Comparison of ENCODE assay signal across 8 mouse cellular contexts in the genomic region with DNA sequence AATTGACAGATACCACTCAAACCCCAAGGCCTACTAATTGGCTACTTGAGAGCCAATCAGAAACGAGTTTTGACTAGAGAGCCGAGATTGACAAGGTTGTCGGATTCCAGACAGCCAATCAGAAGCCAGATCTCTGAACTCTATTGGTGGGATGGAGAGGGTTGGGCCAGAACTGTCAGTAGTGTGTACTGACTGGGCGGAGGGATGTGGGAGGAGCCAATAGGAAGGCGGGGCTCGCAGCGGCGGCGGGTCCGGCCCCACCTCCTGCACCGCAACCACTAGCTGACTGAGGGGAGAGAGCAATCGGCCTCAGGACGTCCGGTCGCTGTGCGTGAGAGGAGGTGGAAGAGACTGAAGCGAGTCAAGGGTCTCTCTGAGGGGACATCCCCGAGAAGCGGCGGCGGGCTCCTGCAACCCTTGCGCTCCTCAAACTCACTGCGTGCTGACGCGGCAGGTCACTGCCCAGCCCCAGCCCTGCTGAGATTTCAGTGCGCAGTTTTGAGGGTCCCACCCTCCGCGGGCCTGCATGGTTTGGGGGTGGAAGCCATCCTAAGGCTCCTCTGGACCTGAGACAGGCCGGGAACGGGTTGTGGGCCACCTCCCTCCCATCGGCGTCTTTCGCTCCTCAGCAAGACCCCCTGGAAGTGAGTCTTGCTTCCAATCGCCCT. TPM values are rescaled to one million over a fixed set of nuclear protein-coding genes. Genes with fewer than 3 reads are reported as not detected.
A peak's percentile ranks its signal among the peaks of the same experiment; 100 is the strongest.
DNase-seq lines count a peak whose midpoint lies in the region; ATAC-seq lines count a peak whose summit lies in the region.

A gene (plus strand): TSS at position 274 of the 668 bp plus-strand sequence.

- H3K4me1 ChIP-seq in hindbrain, embryonic 15.5 days (replicated peaks), result peaks cover 9% of the 10 kb centered on the region

- H3K9ac ChIP-seq in hindbrain, embryonic 15.5 days, result peak within 1 kb of the TSS; percentile 54

- ATAC-seq in activated CD4-positive, CD25-positive, alpha-beta regulatory T cell, adult 4 months, result peak; percentile 89
- ATAC-seq in common myeloid progenitor, adult 5-6 weeks (replicated peaks; ENCODE audit: low read depth, poor library complexity, severe bottlenecking), result peak; percentile 96
- ATAC-seq in hindbrain, embryonic 15.5 days (ENCODE audit: low FRiP score, low read depth), result peak; percentile 100

- under 1% methylated on average over 34 of the region's 34 CpGs for WGBS in hindbrain, embryonic 15.5 days

- no peaks in the 10 kb centered on the region for H3K9me3 ChIP-seq in hindbrain, embryonic 15.5 days

- H3K27ac ChIP-seq in hindbrain, embryonic 15.5 days (replicated peaks), result peak within 1 kb of the TSS; percentile 36; the same call in 1 of the 2 replicates

- peak; percentile 92 for DNase-seq in gastrocnemius, adult 18-20 months (ENCODE audit: low spot score)
- peak; percentile 85 for DNase-seq in layer of hippocampus, postnatal 36 days
- DNase-seq in lung, postnatal 25 days (ENCODE audit: low spot score), result peak; percentile 94
- DNase-seq in retina, adult 2 months (ENCODE audit: low read depth, low spot score), result peak; percentile 79
- peak; percentile 78 for DNase-seq in thymus, postnatal 25 days

- H3K4me3 ChIP-seq in hindbrain, embryonic 15.5 days, result peak within 1 kb of the TSS; percentile 68

- no peaks in the 10 kb centered on the region for H3K36me3 ChIP-seq in hindbrain, embryonic 15.5 days

- H3K4me2 ChIP-seq in hindbrain, embryonic 15.5 days, result peak within 1 kb of the TSS; percentile 72

- no peaks in the 10 kb centered on the region for H3K27me3 ChIP-seq in hindbrain, embryonic 15.5 days

RNA-seq across cellular contexts. Expression of the gene that starts here (rescaled TPM):
- polyA plus RNA-seq in activated CD4-positive, CD25-positive, alpha-beta regulatory T cell, adult 4 months (2017; shearing (Covaris generic)), result under 1 TPM; 0.34 to 0.60 TPM
- total RNA-seq in common myeloid progenitor, adult 5-6 weeks (2017), result 0.39 TPM in 1 of 2 replicates, not detected in the other
- under 1 TPM; 0.64 to 0.66 TPM for total RNA-seq in gastrocnemius, adult 18-20 months (2021)
- 2.5 and 2.6 TPM in 2 replicates for polyA plus RNA-seq in hindbrain, embryonic 15.5 days (2015; fragmentation: Nextera tagmentation; extraction: Ambion mirVana)
- total RNA-seq in layer of hippocampus, postnatal 36 days (2021), result 1 to 10 TPM; 2.3 to 2.5 TPM

Comparison
In these comparisons a context has a peak if more than half of its experiments do, and no peak if none do; other contexts are left out.
1. Peak in every context shown above with its lines: DNase-seq, ATAC-seq, H3K4me3 ChIP-seq and H3K27ac ChIP-seq.
2. Peak in ATAC-seq in activated CD4-positive, CD25-positive, alpha-beta regulatory T cell, adult 4 months; RNA of the gene not detected or under 1 TPM.
3. Peak in ATAC-seq in common myeloid progenitor, adult 5-6 weeks; RNA of the gene not detected or under 1 TPM.
4. Peak in DNase-seq in gastrocnemius, adult 18-20 months; RNA of the gene not detected or under 1 TPM.